Comparison of ENCODE assay signal across 27 mouse cellular contexts in genomic region chr11:18900489-18900888, GRCm38 (mm10).
DNase-seq lines count a peak whose midpoint lies in the region; ATAC-seq lines count a peak whose summit lies in the region.
"Had no signal": no experiment of that assay in that cellular context is flagged by ENCODE, and none has a peak within 500 bp of the region (broad histone marks: within the 10 kb centered on the region; RNA-seq: fewer than 3 reads in every experiment).

No protein-coding gene starts in this region.

- H3K36me3 ChIP-seq in intestine, embryonic 15.5 days: no peaks in the 10 kb centered on the region
- no peaks in the 10 kb centered on the region for H3K36me3 ChIP-seq in intestine, embryonic 16.5 days (ENCODE audit: control insufficient read depth, insufficient read depth, low read length)
- H3K36me3 ChIP-seq: heart, embryonic 15.5 days; limb, embryonic 15.5 days had no signal

- no peak overlapping the region for H3K4me2 ChIP-seq in intestine, embryonic 15.5 days (replicated peaks)
- H3K4me2 ChIP-seq in intestine, embryonic 16.5 days (ENCODE audit: low read depth, low read length): no peak overlapping the region
- H3K4me2 ChIP-seq: forebrain, embryonic 13.5 days; heart, embryonic 15.5 days; limb, embryonic 15.5 days; neural tube, embryonic 15.5 days had no signal

- no peak overlapping the region for H3K9ac ChIP-seq in intestine, embryonic 15.5 days
- no peak overlapping the region for H3K9ac ChIP-seq in intestine, embryonic 16.5 days (ENCODE audit: low read depth, low read length)
- H3K9ac ChIP-seq: forebrain, embryonic 13.5 days; heart, embryonic 15.5 days; limb, embryonic 15.5 days; neural tube, embryonic 15.5 days had no signal

- peak; percentile 85 for DNase-seq in heart, adult 11 months
- no peak for DNase-seq in heart, adult 18-20 months
- DNase-seq in Muller cell, postnatal 12 days (ENCODE audit: inconsistent ontology term): peak; percentile 40
- no peak for DNase-seq in cerebellum, adult 18-20 months
- DNase-seq in right cerebral cortex, postnatal 14 days: no peak
- DNase-seq: adrenal gland, adult 8-10 months; cerebellum, adult 8-10 months; cerebellum, postnatal 25 days; gastrocnemius, postnatal 25 days; heart, adult 2 months; kidney, adult 9 months; kidney, postnatal 10 days; layer of hippocampus, adult 9-11 months; lung, adult 2 months; lung, postnatal 10 days; midbrain, embryonic 14.5 days; spleen, adult 18-20 months; thymus, adult 18-20 months; thymus, postnatal 25 days had no signal

- no peak overlapping the region for H3K4me3 ChIP-seq in intestine, embryonic 15.5 days (replicated peaks)
- H3K4me3 ChIP-seq in intestine, embryonic 16.5 days (ENCODE audit: low read length): no peak overlapping the region
- H3K4me3 ChIP-seq: forebrain, embryonic 13.5 days; heart, adult 2 months; heart, embryonic 15.5 days; limb, embryonic 10.5 days; limb, embryonic 15.5 days; neural tube, embryonic 15.5 days had no signal

- 0 out of 2 replicates have a peak, but pooled peaks have one; percentile 64 for ATAC-seq in intestine, embryonic 15.5 days
- ATAC-seq in intestine, embryonic 16.5 days: no peak
- ATAC-seq: forebrain, embryonic 13.5 days; hindbrain, embryonic 16.5 days had no signal

- H3K27ac ChIP-seq in intestine, embryonic 15.5 days: no peak overlapping the region
- no peak overlapping the region for H3K27ac ChIP-seq in intestine, embryonic 16.5 days (ENCODE audit: low read length)
- H3K27ac ChIP-seq: forebrain, embryonic 13.5 days; heart, adult 2 months; limb, embryonic 10.5 days; limb, embryonic 15.5 days; neural tube, embryonic 15.5 days had no signal

- peaks cover 15% of the 10 kb centered on the region for H3K4me1 ChIP-seq in intestine, embryonic 15.5 days (replicated peaks)
- peaks cover 16% of the 10 kb centered on the region for H3K4me1 ChIP-seq in intestine, embryonic 16.5 days (ENCODE audit: control insufficient read depth, insufficient read depth, low read length)
- H3K4me1 ChIP-seq: limb, embryonic 15.5 days had no signal

- 29% methylated on average over 2 of the region's 2 CpGs for WGBS in intestine, embryonic 15.5 days
- WGBS in intestine, embryonic 16.5 days: 38% methylated on average over 2 of the region's 2 CpGs

- H3K27me3 ChIP-seq in intestine, embryonic 15.5 days (replicated peaks): no peaks in the 10 kb centered on the region
- no peaks in the 10 kb centered on the region for H3K27me3 ChIP-seq in intestine, embryonic 16.5 days (replicated peaks; ENCODE audit: control insufficient read depth, insufficient read depth, low read length)
- H3K27me3 ChIP-seq: forebrain, embryonic 13.5 days; heart, embryonic 15.5 days; neural tube, embryonic 15.5 days had no signal

- no peaks in the 10 kb centered on the region for H3K9me3 ChIP-seq in intestine, embryonic 15.5 days
- no peaks in the 10 kb centered on the region for H3K9me3 ChIP-seq in intestine, embryonic 16.5 days (ENCODE audit: control insufficient read depth, low read length)
- H3K9me3 ChIP-seq: forebrain, embryonic 13.5 days; heart, embryonic 15.5 days; limb, embryonic 10.5 days; limb, embryonic 15.5 days; neural tube, embryonic 15.5 days had no signal

Comparison
In these comparisons a context has a peak if more than half of its experiments do, and no peak if none do; other contexts are left out.
1. DNase-seq: peak in heart, adult 11 months (single experiment) and Muller cell, postnatal 12 days (single experiment); none in heart, adult 18-20 months (0 of 2), cerebellum, adult 18-20 months (0 of 2) and right cerebral cortex, postnatal 14 days (single experiment).